Mouse (Mus musculus): ENCODE data around the gene Brdt.

DNA sequence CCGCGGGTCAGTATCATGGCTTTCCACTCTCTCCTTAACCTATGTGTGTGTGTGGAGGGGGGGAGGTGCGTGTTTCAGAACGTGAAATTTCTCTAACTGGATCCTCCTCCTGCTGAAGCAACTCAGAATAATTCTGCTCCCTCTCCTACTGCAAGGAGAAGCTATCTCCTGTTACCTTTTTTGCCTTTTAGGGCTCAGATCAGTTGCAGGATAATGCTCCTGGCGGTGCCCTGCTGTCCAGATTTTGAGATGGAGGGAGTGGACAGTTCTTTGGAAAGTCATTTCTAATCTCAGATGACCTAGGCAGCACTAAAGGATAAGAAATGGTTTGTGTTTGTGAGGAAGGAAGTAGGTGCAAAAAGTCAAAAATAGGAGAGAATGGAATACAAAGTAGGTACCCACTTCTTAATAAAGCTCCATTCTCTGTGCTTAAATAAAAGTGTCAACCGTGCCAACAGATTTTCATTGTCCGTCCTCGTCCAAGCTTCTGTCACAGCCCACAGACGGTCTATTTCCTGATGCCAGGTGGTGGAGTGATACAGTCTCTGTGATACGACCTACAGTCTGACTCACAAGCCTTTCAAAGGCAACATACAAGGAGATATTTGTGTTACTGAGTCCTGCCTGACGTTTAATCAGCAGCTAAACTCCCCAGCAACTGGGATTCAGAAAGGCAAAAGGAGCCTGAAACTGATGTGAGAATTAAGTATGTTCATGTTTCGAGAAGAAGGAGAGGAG, 73.2 kb downstream of the Brdt start:
- TF ChIP-seq POU5F1 (IDR thresholded peaks at IDR 0.05; ENCODE audit: borderline replicate concordance, low read length) (no peak), CTCF (conservative IDR thresholded peaks at IDR 0.05; ENCODE audit: low read length) (no peak)
